ENCODE assay signal across 8 mouse cellular contexts in genomic region chr5:144898448-144899052, GRCm38 (mm10).
DNase-seq lines count a peak whose midpoint lies in the region; ATAC-seq and TF ChIP-seq lines count a peak whose summit lies in the region.
"Had no signal": no experiment of that assay in that cellular context is flagged by ENCODE, and none has a peak within 500 bp of the region (broad histone marks: within the 10 kb centered on the region; RNA-seq: fewer than 3 reads in every experiment).

No protein-coding gene starts in this region.

- TF ChIP-seq CTCF in stomach, postnatal 0 days (IDR thresholded peaks at IDR 0.05; ENCODE audit: low read depth) = no peak

- DNase-seq in midbrain, embryonic 11.5 days (ENCODE audit: low spot score, missing footprints) = peak; percentile 86
- peak; percentile 54 for DNase-seq in stomach, postnatal 0 days (ENCODE audit: low spot score)
- DNase-seq in cerebellum, postnatal 4 days (ENCODE audit: low spot score in 2 of 2) = no peak
- DNase-seq in hindbrain, embryonic 14.5 days (ENCODE audit: low spot score) = no peak
- DNase-seq: kidney, adult 9 months had no signal

- no peak overlapping the region for H3K4me2 ChIP-seq in midbrain, embryonic 11.5 days
- no peak overlapping the region for H3K4me2 ChIP-seq in midbrain, embryonic 13.5 days (replicated peaks)
- H3K4me2 ChIP-seq in embryonic facial prominence, embryonic 13.5 days = no peak overlapping the region
- H3K4me2 ChIP-seq in heart, embryonic 11.5 days = peak overlapping the region; percentile 1; the same call in 1 of the 2 replicates
- no peak overlapping the region for H3K4me2 ChIP-seq in stomach, postnatal 0 days (replicated peaks; ENCODE audit: low read depth)
- H3K4me2 ChIP-seq in hindbrain, embryonic 14.5 days (replicated peaks) = no peak overlapping the region

- no peaks in the 10 kb centered on the region for H3K9me3 ChIP-seq in midbrain, embryonic 11.5 days (ENCODE audit: control insufficient read depth, low read length)
- no peaks in the 10 kb centered on the region for H3K9me3 ChIP-seq in midbrain, embryonic 13.5 days
- no peaks in the 10 kb centered on the region for H3K9me3 ChIP-seq in embryonic facial prominence, embryonic 13.5 days
- no peaks in the 10 kb centered on the region for H3K9me3 ChIP-seq in heart, embryonic 11.5 days (replicated peaks; ENCODE audit: control insufficient read depth, low read length)
- H3K9me3 ChIP-seq in stomach, postnatal 0 days (ENCODE audit: control insufficient read depth, low read length) = no peaks in the 10 kb centered on the region
- no peaks in the 10 kb centered on the region for H3K9me3 ChIP-seq in hindbrain, embryonic 14.5 days (ENCODE audit: control insufficient read depth, low read length)

- TF ChIP-seq EP300 in stomach, postnatal 0 days (optimal IDR thresholded peaks at IDR 0.05) = no peak

- 52% methylated on average over 7 of the region's 7 CpGs for WGBS in midbrain, embryonic 11.5 days
- WGBS in midbrain, embryonic 13.5 days = 40% methylated on average over 7 of the region's 7 CpGs
- 25% methylated on average over 7 of the region's 7 CpGs for WGBS in embryonic facial prominence, embryonic 13.5 days
- WGBS in heart, embryonic 11.5 days (ENCODE audit: insufficient replicate concordance) = 10% methylated on average over 7 of the region's 7 CpGs
- WGBS in stomach, postnatal 0 days = 36% methylated on average over 7 of the region's 7 CpGs
- 43% methylated on average over 7 of the region's 7 CpGs for WGBS in hindbrain, embryonic 14.5 days

- H3K4me1 ChIP-seq in midbrain, embryonic 11.5 days (ENCODE audit: control insufficient read depth, insufficient read depth, low read length) = peaks cover 13% of the 10 kb centered on the region
- H3K4me1 ChIP-seq in midbrain, embryonic 13.5 days (replicated peaks) = peaks cover 28% of the 10 kb centered on the region
- peaks cover 8% of the 10 kb centered on the region; the same call in 1 of the 2 replicates for H3K4me1 ChIP-seq in embryonic facial prominence, embryonic 13.5 days
- H3K4me1 ChIP-seq in heart, embryonic 11.5 days (ENCODE audit: control insufficient read depth, insufficient read depth, low read length) = peaks cover 31% of the 10 kb centered on the region
- H3K4me1 ChIP-seq in stomach, postnatal 0 days (replicated peaks; ENCODE audit: control insufficient read depth, insufficient read depth) = no peaks in the 10 kb centered on the region
- no peaks in the 10 kb centered on the region; the same call in 1 of the 2 replicates for H3K4me1 ChIP-seq in hindbrain, embryonic 14.5 days (replicated peaks; ENCODE audit: control insufficient read depth, insufficient read depth, low read length)

- 0 out of 2 replicates have a peak overlapping the region, but pooled peaks have one; percentile 25 for H3K27ac ChIP-seq in midbrain, embryonic 11.5 days (ENCODE audit: low read depth, low read length)
- H3K27ac ChIP-seq in midbrain, embryonic 13.5 days = no peak overlapping the region
- peak overlapping the region; percentile 28; the same call in 1 of the 2 replicates for H3K27ac ChIP-seq in embryonic facial prominence, embryonic 13.5 days
- peak overlapping the region; percentile 60 for H3K27ac ChIP-seq in heart, embryonic 11.5 days (ENCODE audit: low read depth, low read length)
- no peak overlapping the region for H3K27ac ChIP-seq in stomach, postnatal 0 days (replicated peaks)
- H3K27ac ChIP-seq in hindbrain, embryonic 14.5 days = no peak overlapping the region

- H3K36me3 ChIP-seq in midbrain, embryonic 11.5 days (ENCODE audit: control insufficient read depth, insufficient read depth, low read length) = peaks cover 3% of the 10 kb centered on the region; the same call in 1 of the 2 replicates
- H3K36me3 ChIP-seq in midbrain, embryonic 13.5 days = peaks cover 66% of the 10 kb centered on the region
- peaks cover 75% of the 10 kb centered on the region for H3K36me3 ChIP-seq in embryonic facial prominence, embryonic 13.5 days
- H3K36me3 ChIP-seq in heart, embryonic 11.5 days (ENCODE audit: control insufficient read depth, insufficient read depth, low read length) = peaks cover 15% of the 10 kb centered on the region; the same call in 1 of the 2 replicates
- H3K36me3 ChIP-seq in stomach, postnatal 0 days (ENCODE audit: control insufficient read depth, insufficient read depth, low read length) = peaks cover 11% of the 10 kb centered on the region
- H3K36me3 ChIP-seq in hindbrain, embryonic 14.5 days (replicated peaks; ENCODE audit: control insufficient read depth, insufficient read depth) = peaks cover 65% of the 10 kb centered on the region

- H3K27me3 ChIP-seq in midbrain, embryonic 11.5 days (ENCODE audit: control insufficient read depth, insufficient read depth, low read length) = no peaks in the 10 kb centered on the region
- no peaks in the 10 kb centered on the region for H3K27me3 ChIP-seq in midbrain, embryonic 13.5 days
- no peaks in the 10 kb centered on the region for H3K27me3 ChIP-seq in embryonic facial prominence, embryonic 13.5 days
- no peaks in the 10 kb centered on the region for H3K27me3 ChIP-seq in heart, embryonic 11.5 days (ENCODE audit: control insufficient read depth, insufficient read depth, low read length)
- H3K27me3 ChIP-seq in stomach, postnatal 0 days (ENCODE audit: control insufficient read depth, insufficient read depth, low read length) = no peaks in the 10 kb centered on the region
- no peaks in the 10 kb centered on the region for H3K27me3 ChIP-seq in hindbrain, embryonic 14.5 days (ENCODE audit: control insufficient read depth, insufficient read depth, low read length)

- H3K9ac ChIP-seq in midbrain, embryonic 11.5 days (ENCODE audit: low read length) = no peak overlapping the region
- H3K9ac ChIP-seq in midbrain, embryonic 13.5 days (replicated peaks) = no peak overlapping the region
- H3K9ac ChIP-seq in embryonic facial prominence, embryonic 13.5 days = 0 out of 2 replicates have a peak overlapping the region, but pooled peaks have one; percentile 7
- H3K9ac ChIP-seq in heart, embryonic 11.5 days (ENCODE audit: low read depth, low read length) = no peak overlapping the region
- H3K9ac ChIP-seq in stomach, postnatal 0 days (ENCODE audit: low read length) = no peak overlapping the region
- no peak overlapping the region for H3K9ac ChIP-seq in hindbrain, embryonic 14.5 days

- no peak overlapping the region for H3K4me3 ChIP-seq in midbrain, embryonic 11.5 days (ENCODE audit: low read depth, low read length)
- H3K4me3 ChIP-seq in midbrain, embryonic 13.5 days (replicated peaks) = no peak overlapping the region
- H3K4me3 ChIP-seq in embryonic facial prominence, embryonic 13.5 days = no peak overlapping the region
- no peak overlapping the region for H3K4me3 ChIP-seq in heart, embryonic 11.5 days (ENCODE audit: low read depth, low read length)
- no peak overlapping the region for H3K4me3 ChIP-seq in stomach, postnatal 0 days (ENCODE audit: low read depth, low read length)
- no peak overlapping the region for H3K4me3 ChIP-seq in hindbrain, embryonic 14.5 days (replicated peaks; ENCODE audit: low read length)

- ATAC-seq in midbrain, embryonic 11.5 days (ENCODE audit: low FRiP score) = peak; percentile 51
- ATAC-seq in midbrain, embryonic 13.5 days = no peak
- no peak for ATAC-seq in embryonic facial prominence, embryonic 13.5 days (ENCODE audit: insufficient number of reproducible peaks, insufficient read depth, low FRiP score, low TSS enrichment, low read depth)
- peak; percentile 81 for ATAC-seq in heart, embryonic 11.5 days (replicated peaks; ENCODE audit: insufficient number of reproducible peaks, low FRiP score, low TSS enrichment)
- ATAC-seq in stomach, postnatal 0 days (ENCODE audit: low FRiP score, low TSS enrichment) = peak; percentile 87
- no peak for ATAC-seq in hindbrain, embryonic 14.5 days (ENCODE audit: low FRiP score)

Comparison
In these comparisons a context has a peak if more than half of its experiments do, and no peak if none do; other contexts are left out.
1. ATAC-seq: peak in midbrain, embryonic 11.5 days (single experiment), heart, embryonic 11.5 days (single experiment) and stomach, postnatal 0 days (single experiment); none in midbrain, embryonic 13.5 days (single experiment), embryonic facial prominence, embryonic 13.5 days (single experiment) and hindbrain, embryonic 14.5 days (single experiment).
2. H3K27ac ChIP-seq: peak in midbrain, embryonic 11.5 days (single experiment), embryonic facial prominence, embryonic 13.5 days (single experiment) and heart, embryonic 11.5 days (single experiment); none in midbrain, embryonic 13.5 days (single experiment), stomach, postnatal 0 days (single experiment) and hindbrain, embryonic 14.5 days (single experiment).
3. DNase-seq: peak in midbrain, embryonic 11.5 days (single experiment) and stomach, postnatal 0 days (single experiment); none in cerebellum, postnatal 4 days (0 of 2) and hindbrain, embryonic 14.5 days (single experiment).